Mouse (Mus musculus): ENCODE measurements around the gene Gm11361. TPM values are rescaled to one million over a fixed set of nuclear protein-coding genes. Genes with fewer than 3 reads are reported as not detected.

Gene Gm11361
- polyA plus RNA-seq (2014; fragmentation: Nextera tagmentation; extraction: Ambion mirVana), result 2.0 and 2.4 TPM in 2 replicates

GRCm38 (mm10) chr13:28257228-28257627, at the start of gene Gm11361:
Gene Gm11361 (plus strand): TSS chr13:28257528.
- Histone ChIP-seq H3K4me1 (ENCODE audit: control insufficient read depth, insufficient read depth, low read length) (no peaks in the 10 kb centered on the region), H3K4me2 (ENCODE audit: low read length) (no peak within 1 kb of the TSS), H3K27ac (ENCODE audit: low read depth, low read length) (no peak within 1 kb of the TSS), H3K9me3 (replicated peaks; ENCODE audit: control insufficient read depth, low read length) (no peaks in the 10 kb centered on the region), H3K27me3 (replicated peaks; ENCODE audit: control insufficient read depth, insufficient read depth, low read length) (no peaks in the 10 kb centered on the region), H3K36me3 (ENCODE audit: control insufficient read depth, insufficient read depth, low read length) (no peaks in the 10 kb centered on the region), H3K9ac (ENCODE audit: low read length) (no peak within 1 kb of the TSS), H3K4me3 (ENCODE audit: low read depth, low read length) (no peak within 1 kb of the TSS)
- 98% methylated on average over 3 of the region's 3 CpGs for WGBS
- DNase-seq (ENCODE audit: low spot score), result no peak
- no peak for ATAC-seq

GRCm38 (mm10) chr13:28264399-28264798, 7.1 kb downstream of the Gm11361 start:
- WGBS, result 16% methylated on average over 1 of the region's 1 CpGs
- Histone ChIP-seq H3K27ac (ENCODE audit: low read depth, low read length) (no peak overlapping the region), H3K36me3 (ENCODE audit: control insufficient read depth, insufficient read depth, low read length) (no peaks in the 10 kb centered on the region), H3K4me3 (ENCODE audit: low read depth, low read length) (no peak overlapping the region), H3K4me2 (ENCODE audit: low read length) (no peak overlapping the region), H3K9ac (ENCODE audit: low read length) (no peak overlapping the region), H3K27me3 (replicated peaks; ENCODE audit: control insufficient read depth, insufficient read depth, low read length) (no peaks in the 10 kb centered on the region), H3K4me1 (ENCODE audit: control insufficient read depth, insufficient read depth, low read length) (no peaks in the 10 kb centered on the region), H3K9me3 (replicated peaks; ENCODE audit: control insufficient read depth, low read length) (no peaks in the 10 kb centered on the region)
- DNase-seq (ENCODE audit: low spot score) (no peak), ATAC-seq (no peak)

- H3K36me3 ChIP-seq (ENCODE audit: control insufficient read depth, insufficient read depth, low read length), result no peaks in the 10 kb centered on the region
- H3K9me3 ChIP-seq (replicated peaks; ENCODE audit: control insufficient read depth, low read length), result no peaks in the 10 kb centered on the region
- ATAC-seq (no peak), DNase-seq (ENCODE audit: low spot score) (no peak)
- H3K9ac ChIP-seq (ENCODE audit: low read length), result no peak overlapping the region
- WGBS, result 96% methylated on average over 3 of the region's 3 CpGs
- no peak overlapping the region for H3K4me2 ChIP-seq (ENCODE audit: low read length)
- no peak overlapping the region for H3K27ac ChIP-seq (ENCODE audit: low read depth, low read length)
- no peaks in the 10 kb centered on the region for H3K4me1 ChIP-seq (ENCODE audit: control insufficient read depth, insufficient read depth, low read length)
- H3K27me3 ChIP-seq (replicated peaks; ENCODE audit: control insufficient read depth, insufficient read depth, low read length), result no peaks in the 10 kb centered on the region
- no peak overlapping the region for H3K4me3 ChIP-seq (ENCODE audit: low read depth, low read length)
Observed at GRCm38 (mm10) chr13:28287368-28287767, 30.0 kb downstream of the Gm11361 start.

DNA sequence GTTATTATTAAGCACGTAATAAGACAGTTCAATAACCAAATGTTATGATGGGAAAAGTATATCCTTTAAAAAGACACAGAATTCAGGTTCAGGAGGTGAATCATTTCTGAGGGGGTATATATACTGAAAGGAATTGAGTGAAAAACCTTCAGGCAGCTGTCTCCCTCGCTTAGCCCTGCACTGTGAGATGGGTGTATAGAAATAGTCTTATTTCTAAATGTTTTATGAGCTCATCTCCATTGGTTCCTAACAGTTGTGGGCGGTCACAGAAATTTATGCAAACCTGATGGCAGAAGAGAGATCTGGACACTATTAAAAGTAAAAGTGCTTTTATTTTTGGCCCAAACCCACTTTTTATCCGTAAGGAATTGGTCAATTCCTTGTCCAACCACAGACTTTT, 36.9 kb downstream of the Gm11361 start:
- no peak for DNase-seq (ENCODE audit: low spot score)
- no peaks in the 10 kb centered on the region for H3K9me3 ChIP-seq (replicated peaks; ENCODE audit: control insufficient read depth, low read length)
- peak overlapping the region; percentile 80; the same call in 1 of the 2 replicates for H3K27ac ChIP-seq (ENCODE audit: low read depth, low read length)
- H3K27me3 ChIP-seq (replicated peaks; ENCODE audit: control insufficient read depth, insufficient read depth, low read length), result no peaks in the 10 kb centered on the region
- H3K9ac ChIP-seq (ENCODE audit: low read length), result no peak overlapping the region
- H3K4me3 ChIP-seq (ENCODE audit: low read depth, low read length), result no peak overlapping the region
- H3K4me1 ChIP-seq (ENCODE audit: control insufficient read depth, insufficient read depth, low read length), result peaks cover 26% of the 10 kb centered on the region
- no peaks in the 10 kb centered on the region for H3K36me3 ChIP-seq (ENCODE audit: control insufficient read depth, insufficient read depth, low read length)
- 52% methylated on average over 4 of the region's 4 CpGs for WGBS
- ATAC-seq, result no peak
- no peak overlapping the region for H3K4me2 ChIP-seq (ENCODE audit: low read length)

DNA sequence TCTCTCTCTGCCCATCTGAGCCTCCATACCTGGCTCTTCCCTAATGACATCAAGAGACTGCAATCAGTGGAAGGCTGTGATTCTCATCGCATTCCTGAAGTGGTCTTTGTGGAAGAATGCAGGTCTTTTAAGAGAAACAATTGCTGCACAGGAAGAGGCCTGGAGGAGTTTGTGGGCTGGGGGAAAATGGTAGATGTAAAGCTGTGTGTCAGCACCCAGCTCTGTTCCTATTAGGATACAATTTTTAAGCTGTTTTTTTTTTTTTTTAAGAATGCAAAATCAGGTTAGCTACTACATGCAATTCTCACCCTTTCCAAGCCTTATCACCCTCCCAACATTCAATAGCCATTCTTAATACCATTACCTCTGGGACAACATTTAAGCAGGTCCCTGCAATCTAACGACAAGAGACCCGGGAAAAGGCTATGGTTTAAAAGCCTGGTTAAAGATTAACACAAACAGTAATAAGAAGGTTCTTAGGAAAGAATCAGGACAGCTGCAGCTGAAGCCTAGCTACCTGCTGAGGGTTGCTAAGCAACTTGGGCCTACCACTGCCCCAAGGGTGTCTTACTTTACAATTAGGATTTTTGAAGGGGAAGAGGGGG, 37.5 kb downstream of the Gm11361 start:
- Histone ChIP-seq H3K36me3 (ENCODE audit: control insufficient read depth, insufficient read depth, low read length) (no peaks in the 10 kb centered on the region), H3K4me1 (ENCODE audit: control insufficient read depth, insufficient read depth, low read length) (peaks cover 26% of the 10 kb centered on the region), H3K27me3 (replicated peaks; ENCODE audit: control insufficient read depth, insufficient read depth, low read length) (no peaks in the 10 kb centered on the region), H3K9me3 (replicated peaks; ENCODE audit: control insufficient read depth, low read length) (no peaks in the 10 kb centered on the region), H3K4me2 (ENCODE audit: low read length) (peak overlapping the region; percentile 34; the same call in 1 of the 2 replicates), H3K9ac (ENCODE audit: low read length) (no peak overlapping the region), H3K27ac (ENCODE audit: low read depth, low read length) (peak overlapping the region; percentile 80), H3K4me3 (ENCODE audit: low read depth, low read length) (no peak overlapping the region)
- 1% methylated on average over 3 of the region's 3 CpGs for WGBS
- DNase-seq (ENCODE audit: low spot score), result peak; percentile 85
- peak; percentile 87 for ATAC-seq

DNA sequence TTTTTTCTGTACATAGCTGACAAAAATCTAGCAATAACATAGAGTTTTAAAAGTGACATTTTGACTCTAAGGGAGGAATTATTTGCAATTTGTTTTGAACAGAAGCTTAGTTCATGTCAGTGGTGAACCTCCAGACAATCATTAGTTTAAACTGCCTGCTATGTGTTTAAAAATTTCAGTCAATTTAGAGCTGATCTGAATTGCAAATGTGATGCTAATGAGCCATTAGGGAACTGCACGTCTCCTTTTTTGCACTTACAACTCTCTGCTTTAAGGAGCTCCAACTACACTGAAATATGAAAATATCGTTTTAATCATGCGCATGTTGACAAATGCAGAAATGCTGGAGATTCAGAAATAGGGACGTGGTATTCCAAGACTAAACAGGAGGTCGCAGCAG, 38.2 kb downstream of the Gm11361 start:
- Histone ChIP-seq H3K27ac (ENCODE audit: low read depth, low read length) (peak overlapping the region; percentile 80), H3K9ac (ENCODE audit: low read length) (no peak overlapping the region), H3K9me3 (replicated peaks; ENCODE audit: control insufficient read depth, low read length) (no peaks in the 10 kb centered on the region), H3K27me3 (replicated peaks; ENCODE audit: control insufficient read depth, insufficient read depth, low read length) (no peaks in the 10 kb centered on the region), H3K4me2 (ENCODE audit: low read length) (peak overlapping the region; percentile 34), H3K4me1 (ENCODE audit: control insufficient read depth, insufficient read depth, low read length) (peaks cover 26% of the 10 kb centered on the region), H3K4me3 (ENCODE audit: low read depth, low read length) (no peak overlapping the region), H3K36me3 (ENCODE audit: control insufficient read depth, insufficient read depth, low read length) (no peaks in the 10 kb centered on the region)
- ATAC-seq, result peak; percentile 87
- WGBS, result 6% methylated on average over 5 of the region's 5 CpGs
- peak; percentile 87 for DNase-seq (ENCODE audit: low spot score)

- no peak for DNase-seq (ENCODE audit: low spot score)
- H3K27me3 ChIP-seq (replicated peaks; ENCODE audit: control insufficient read depth, insufficient read depth, low read length), result no peaks in the 10 kb centered on the region
- no peaks in the 10 kb centered on the region for H3K9me3 ChIP-seq (replicated peaks; ENCODE audit: control insufficient read depth, low read length)
- no peak overlapping the region for H3K4me2 ChIP-seq (ENCODE audit: low read length)
- no peak overlapping the region for H3K27ac ChIP-seq (ENCODE audit: low read depth, low read length)
- peaks cover 26% of the 10 kb centered on the region for H3K4me1 ChIP-seq (ENCODE audit: control insufficient read depth, insufficient read depth, low read length)
- no peak overlapping the region for H3K9ac ChIP-seq (ENCODE audit: low read length)
- 87% methylated on average over 2 of the region's 2 CpGs for WGBS
- H3K36me3 ChIP-seq (ENCODE audit: control insufficient read depth, insufficient read depth, low read length), result no peaks in the 10 kb centered on the region
- no peak for ATAC-seq
- H3K4me3 ChIP-seq (ENCODE audit: low read depth, low read length), result no peak overlapping the region
Observed at GRCm38 (mm10) chr13:28297098-28297497, 39.8 kb downstream of the Gm11361 start.

DNA sequence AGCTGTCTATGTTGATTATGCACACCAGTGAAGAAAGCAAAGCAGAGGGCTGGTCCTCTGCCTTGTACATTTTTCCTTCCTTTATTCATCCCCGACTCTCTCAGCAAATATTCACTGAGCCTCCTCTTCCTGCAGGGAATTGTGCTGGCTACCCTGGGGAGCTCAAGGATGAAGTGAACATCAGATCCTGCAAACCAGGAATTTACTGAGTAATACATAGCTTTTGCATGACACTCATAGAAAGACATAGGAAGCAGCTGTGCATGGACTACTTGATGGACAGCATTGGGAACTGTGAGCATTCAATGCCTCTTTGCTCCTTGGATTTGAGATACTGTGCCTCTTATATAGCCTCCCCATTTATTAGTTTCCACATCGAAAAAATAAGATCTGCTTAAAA, 40.2 kb downstream of the Gm11361 start:
- Histone ChIP-seq H3K4me2 (ENCODE audit: low read length) (no peak overlapping the region), H3K4me1 (ENCODE audit: control insufficient read depth, insufficient read depth, low read length) (peaks cover 26% of the 10 kb centered on the region), H3K9me3 (replicated peaks; ENCODE audit: control insufficient read depth, low read length) (no peaks in the 10 kb centered on the region), H3K36me3 (ENCODE audit: control insufficient read depth, insufficient read depth, low read length) (no peaks in the 10 kb centered on the region), H3K27me3 (replicated peaks; ENCODE audit: control insufficient read depth, insufficient read depth, low read length) (no peaks in the 10 kb centered on the region), H3K4me3 (ENCODE audit: low read depth, low read length) (no peak overlapping the region), H3K9ac (ENCODE audit: low read length) (no peak overlapping the region), H3K27ac (ENCODE audit: low read depth, low read length) (no peak overlapping the region)
- no peak for ATAC-seq
- 54% methylated on average over 2 of the region's 2 CpGs for WGBS
- DNase-seq (ENCODE audit: low spot score), result peak; percentile 14
